7 mouse cellular contexts compared by ENCODE assay signal in the genomic region with DNA sequence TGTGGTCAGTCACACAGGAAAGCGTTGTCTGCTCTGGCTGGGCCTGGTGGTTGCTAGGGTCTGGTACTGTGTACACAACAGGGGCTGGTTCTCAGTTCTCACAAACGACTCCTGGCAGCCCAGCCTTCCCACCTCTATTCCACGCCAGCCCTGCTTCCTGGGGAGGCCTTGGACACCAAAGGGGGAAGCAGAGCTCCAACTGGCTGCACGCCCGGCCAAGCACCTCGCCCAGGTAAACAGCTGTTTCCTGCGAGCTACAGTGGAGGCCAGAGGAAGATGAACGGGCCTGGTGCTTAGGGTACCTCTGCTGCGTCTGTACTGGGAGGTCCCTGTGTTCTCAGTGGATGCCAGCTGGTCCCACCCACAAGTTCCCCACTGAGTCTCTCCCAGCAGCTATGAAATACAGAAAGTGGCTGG. TPM values are rescaled to one million over a fixed set of nuclear protein-coding genes. Genes with fewer than 3 reads are reported as not detected.
DNase-seq lines count a peak whose midpoint lies in the region; ATAC-seq lines count a peak whose summit lies in the region.

No protein-coding gene starts in this region.

- H3K4me2 ChIP-seq in midbrain, embryonic 13.5 days (replicated peaks): no peak overlapping the region

- 65% methylated on average over 9 of the region's 9 CpGs for WGBS in midbrain, embryonic 13.5 days

- peak; percentile 35 for DNase-seq in ovary, adult 18-20 months (ENCODE audit: low spot score)
- no peak for DNase-seq in ovary, postnatal 10 days (ENCODE audit: low spot score)
- peak; percentile 39 to 41 for DNase-seq in heart, postnatal 10 days
- peak; percentile 74 for DNase-seq in layer of hippocampus, adult 9-11 months
- DNase-seq in thymus, postnatal 4 days: no peak
- no peak for DNase-seq in Muller cell, postnatal 12 days (ENCODE audit: inconsistent ontology term)

- no peak for ATAC-seq in midbrain, embryonic 13.5 days

- no peak overlapping the region for H3K9ac ChIP-seq in midbrain, embryonic 13.5 days (replicated peaks)

- H3K9me3 ChIP-seq in midbrain, embryonic 13.5 days: no peaks in the 10 kb centered on the region

- H3K27me3 ChIP-seq in midbrain, embryonic 13.5 days: no peaks in the 10 kb centered on the region

- peaks cover 32% of the 10 kb centered on the region for H3K4me1 ChIP-seq in midbrain, embryonic 13.5 days (replicated peaks)

- H3K27ac ChIP-seq in midbrain, embryonic 13.5 days: peak overlapping the region; percentile 78

- peaks cover 10% of the 10 kb centered on the region for H3K36me3 ChIP-seq in midbrain, embryonic 13.5 days

- H3K4me3 ChIP-seq in midbrain, embryonic 13.5 days (replicated peaks): no peak overlapping the region

- intact Hi-C loops in heart, postnatal 10 days (cut with DNase I): no loop called here

RNA-seq across cellular contexts. Expression of gene Crtc1, which starts 29.9 kb away (rescaled TPM):
- total RNA-seq in heart, postnatal 10 days (2021): 10 to 100 TPM; 11.0 to 15.6 TPM
- polyA plus RNA-seq in midbrain, embryonic 13.5 days (2015; fragmentation: Nextera tagmentation; extraction: Ambion mirVana): 33.9 and 36.1 TPM in 2 replicates

RNA-seq across cellular contexts. Expression of gene Comp, which starts 36.1 kb away (rescaled TPM):
- 1 to 10 TPM; 2.4 to 3.4 TPM for total RNA-seq in heart, postnatal 10 days (2021)
- 0.21 and 0.42 TPM in 2 replicates for polyA plus RNA-seq in midbrain, embryonic 13.5 days (2015; fragmentation: Nextera tagmentation; extraction: Ambion mirVana)

RNA-seq across cellular contexts. Expression of gene Upf1, which starts 56.4 kb away (rescaled TPM):
- total RNA-seq in heart, postnatal 10 days (2021): 10 to 100 TPM; 40.8 to 48.8 TPM
- polyA plus RNA-seq in midbrain, embryonic 13.5 days (2015; fragmentation: Nextera tagmentation; extraction: Ambion mirVana): 15.5 and 18.1 TPM in 2 replicates

Comparison
In these comparisons a context has a peak if more than half of its experiments do, and no peak if none do; other contexts are left out.
1. DNase-seq: peak in ovary, adult 18-20 months (single experiment), heart, postnatal 10 days (2 of 2) and layer of hippocampus, adult 9-11 months (single experiment); none in ovary, postnatal 10 days (single experiment), thymus, postnatal 4 days (single experiment) and Muller cell, postnatal 12 days (single experiment).